Mouse (Mus musculus) heart, embryonic 16.5 days (tissue): ENCODE results near the gene Sim2. TPM values are rescaled to one million over a fixed set of nuclear protein-coding genes. Genes with fewer than 3 reads are reported as not detected.

Experiments used
- ATAC-seq: fragments of 200-750 bp; cut with Nextera tagmentation; replicated peaks from 2 replicates; pipeline ENCODE4 v1.8.0; 2017; ENCODE audit warnings: moderate number of reproducible peaks; ENCODE audit not compliant: insufficient read depth, low FRiP score; ENCODE audit errors: extremely low read depth
- H3K27ac ChIP-seq: fragments of 300-500 bp; sonication (generic); 2 replicates; pipeline ENCODE4 v1.5.1; 2014; ENCODE audit warnings: mild to moderate bottlenecking, low read length, control low read depth, moderate library complexity
- H3K27me3 ChIP-seq: fragments of 300-500 bp; sonication (generic); 2 replicates; pipeline ENCODE4 v1.6.1; 2014; ENCODE audit warnings: low read length, mixed read lengths; ENCODE audit not compliant: control insufficient read depth, insufficient read depth
- H3K36me3 ChIP-seq: fragments of 300-500 bp; sonication (generic); 2 replicates; pipeline ENCODE4 v1.6.1; 2014; ENCODE audit not compliant: control insufficient read depth, insufficient read depth
- H3K4me1 ChIP-seq: fragments of 300-500 bp; sonication (generic); 2 replicates; pipeline ENCODE4 v1.6.1; 2014; ENCODE audit warnings: low read length, mixed read lengths; ENCODE audit not compliant: control insufficient read depth, insufficient read depth
- H3K4me2 ChIP-seq: fragments of 300-500 bp; sonication (generic); 2 replicates; pipeline ENCODE4 v1.6.1; 2014; ENCODE audit warnings: low read depth, mild to moderate bottlenecking, control low read depth, low read length
- H3K4me3 ChIP-seq: fragments of 300-500 bp; sonication (generic); 2 replicates; pipeline ENCODE4 v1.5.1; 2014; ENCODE audit warnings: mild to moderate bottlenecking, control low read depth, low read length
- H3K9ac ChIP-seq: fragments of 300-500 bp; sonication (generic); 2 replicates; pipeline ENCODE4 v1.6.1; 2014; ENCODE audit warnings: low read length, control low read depth
- H3K9me3 ChIP-seq: fragments of 300-500 bp; sonication (generic); replicated peaks from 2 replicates; pipeline ENCODE4 v1.6.1; 2016; ENCODE audit warnings: low read length; ENCODE audit not compliant: control insufficient read depth
- WGBS: fragments of 180-500 bp; shearing (Covaris S2); extraction: QIAGEN DNeasy Blood & Tissue Kit; methylation state at CpG from one replicate; pipeline ENCODE4 v1.1.7; 2014; 5-methylcytosine and 5-hydroxymethylcytosine counted together
- polyA plus RNA-seq: library from polyadenylated mRNA; unstranded; fragments of >200 nt; fragmentation: Nextera tagmentation; extraction: Ambion mirVana; gene quantifications from 2 replicates; pipeline ENCODE4 v1.2.1, GENCODE M21; 2015

Sim2 gene
- polyA plus RNA-seq = 0.04 and 0.14 TPM in 2 replicates

- under 1% methylated on average over 88 of the region's 96 CpGs for WGBS
- H3K27me3 ChIP-seq = peaks cover 85% of the 10 kb centered on the region
- no peak within 1 kb of the TSS; the same call in 1 of the 2 replicates for H3K9ac ChIP-seq
- H3K9me3 ChIP-seq = no peaks in the 10 kb centered on the region
- no peaks in the 10 kb centered on the region for H3K36me3 ChIP-seq
- H3K4me2 ChIP-seq = peak within 1 kb of the TSS; percentile 74
- H3K4me3 ChIP-seq = peak within 1 kb of the TSS; percentile 49
- ATAC-seq = no peak
- H3K4me1 ChIP-seq = peaks cover 13% of the 10 kb centered on the region
- no peak within 1 kb of the TSS for H3K27ac ChIP-seq
Measured at GRCm38 (mm10) chr16:94084711-94085602, at the start of gene Sim2. Gene Sim2, plus strand, starts transcription at chr16:94084931.

- Histone ChIP-seq H3K4me3 (no peak overlapping the region), H3K4me1 (no peaks in the 10 kb centered on the region; the same call in 1 of the 2 replicates), H3K9me3 (no peaks in the 10 kb centered on the region), H3K27me3 (peaks cover 10% of the 10 kb centered on the region; the same call in 1 of the 2 replicates), H3K9ac (no peak overlapping the region), H3K36me3 (no peaks in the 10 kb centered on the region), H3K27ac (no peak overlapping the region), H3K4me2 (no peak overlapping the region)
- WGBS = 80% methylated on average over 7 of the region's 7 CpGs
- no peak for ATAC-seq
Measured at GRCm38 (mm10) chr16:94037280-94037679, 47.5 kb upstream of the Sim2 start.

GRCm38 (mm10) chr16:94038272-94038985 is 46.3 kb upstream of the Sim2 start:
- Histone ChIP-seq H3K9me3 (no peaks in the 10 kb centered on the region), H3K9ac (no peak overlapping the region), H3K27ac (no peak overlapping the region), H3K4me3 (no peak overlapping the region), H3K27me3 (peaks cover 10% of the 10 kb centered on the region; the same call in 1 of the 2 replicates), H3K4me2 (no peak overlapping the region), H3K36me3 (no peaks in the 10 kb centered on the region), H3K4me1 (no peaks in the 10 kb centered on the region; the same call in 1 of the 2 replicates)
- ATAC-seq = no peak
- 61% methylated on average over 12 of the region's 12 CpGs for WGBS

GRCm38 (mm10) chr16:94038986-94039341 is 45.8 kb upstream of the Sim2 start:
- no peak overlapping the region for H3K27ac ChIP-seq
- H3K4me1 ChIP-seq = no peaks in the 10 kb centered on the region; the same call in 1 of the 2 replicates
- no peak for ATAC-seq
- H3K4me2 ChIP-seq = no peak overlapping the region
- H3K9ac ChIP-seq = no peak overlapping the region
- H3K27me3 ChIP-seq = peaks cover 10% of the 10 kb centered on the region; the same call in 1 of the 2 replicates
- H3K36me3 ChIP-seq = no peaks in the 10 kb centered on the region
- no peak overlapping the region for H3K4me3 ChIP-seq
- no peaks in the 10 kb centered on the region for H3K9me3 ChIP-seq
- 76% methylated on average over 9 of the region's 9 CpGs for WGBS

GRCm38 (mm10) chr16:94040485-94040884 is 44.2 kb upstream of the Sim2 start:
- 40% methylated on average over 16 of the region's 16 CpGs for WGBS
- no peaks in the 10 kb centered on the region for H3K36me3 ChIP-seq
- H3K9me3 ChIP-seq = no peaks in the 10 kb centered on the region
- H3K27me3 ChIP-seq = peaks cover 10% of the 10 kb centered on the region; the same call in 1 of the 2 replicates
- no peaks in the 10 kb centered on the region; the same call in 1 of the 2 replicates for H3K4me1 ChIP-seq
- H3K4me2 ChIP-seq = peak overlapping the region; percentile 36
- H3K27ac ChIP-seq = no peak overlapping the region
- H3K9ac ChIP-seq = no peak overlapping the region
- H3K4me3 ChIP-seq = no peak overlapping the region
- ATAC-seq = no peak

- no peaks in the 10 kb centered on the region; the same call in 1 of the 2 replicates for H3K4me1 ChIP-seq
- no peaks in the 10 kb centered on the region for H3K36me3 ChIP-seq
- no peak overlapping the region for H3K9ac ChIP-seq
- no peak overlapping the region for H3K4me3 ChIP-seq
- no peak for ATAC-seq
- H3K27ac ChIP-seq = no peak overlapping the region
- H3K27me3 ChIP-seq = peaks cover 10% of the 10 kb centered on the region; the same call in 1 of the 2 replicates
- no peaks in the 10 kb centered on the region for H3K9me3 ChIP-seq
- WGBS = 46% methylated on average over 18 of the region's 18 CpGs
- peak overlapping the region; percentile 36 for H3K4me2 ChIP-seq
Measured at GRCm38 (mm10) chr16:94041065-94041712, 43.5 kb upstream of the Sim2 start.

GRCm38 (mm10) chr16:94043797-94044196 is 40.9 kb upstream of the Sim2 start:
- Histone ChIP-seq H3K27ac (no peak overlapping the region), H3K9me3 (no peaks in the 10 kb centered on the region), H3K27me3 (peaks cover 10% of the 10 kb centered on the region; the same call in 1 of the 2 replicates), H3K36me3 (no peaks in the 10 kb centered on the region), H3K4me2 (no peak overlapping the region), H3K9ac (no peak overlapping the region), H3K4me1 (no peaks in the 10 kb centered on the region; the same call in 1 of the 2 replicates), H3K4me3 (no peak overlapping the region)
- ATAC-seq = no peak
- 63% methylated on average over 1 of the region's 1 CpGs for WGBS

GRCm38 (mm10) chr16:94044996-94045395 is 39.7 kb upstream of the Sim2 start:
- peaks cover 10% of the 10 kb centered on the region; the same call in 1 of the 2 replicates for H3K27me3 ChIP-seq
- H3K36me3 ChIP-seq = no peaks in the 10 kb centered on the region
- H3K9ac ChIP-seq = no peak overlapping the region
- H3K4me3 ChIP-seq = no peak overlapping the region
- no peak overlapping the region for H3K4me2 ChIP-seq
- no peaks in the 10 kb centered on the region; the same call in 1 of the 2 replicates for H3K9me3 ChIP-seq
- H3K4me1 ChIP-seq = no peaks in the 10 kb centered on the region; the same call in 1 of the 2 replicates
- no peak for ATAC-seq
- 44% methylated on average over 7 of the region's 7 CpGs for WGBS
- H3K27ac ChIP-seq = no peak overlapping the region
